ENCODE assay signal across 21 mouse cellular contexts in genomic region chr4:128721761-128722160, GRCm38 (mm10). TPM values are rescaled to one million over a fixed set of nuclear protein-coding genes. Genes with fewer than 3 reads are reported as not detected.
A peak's percentile ranks its signal among the peaks of the same experiment; 100 is the strongest.
DNase-seq lines count a peak whose midpoint lies in the region; ATAC-seq lines count a peak whose summit lies in the region.
"Had no signal": no experiment of that assay in that cellular context is flagged by ENCODE, and none has a peak within 500 bp of the region (broad histone marks: within the 10 kb centered on the region; RNA-seq: fewer than 3 reads in every experiment).

No protein-coding gene starts in this region.

- no peak for ATAC-seq in forebrain, embryonic 13.5 days
- no peak for ATAC-seq in forebrain, embryonic 11.5 days (replicated peaks; ENCODE audit: low FRiP score)
- no peak for ATAC-seq in midbrain, embryonic 13.5 days
- ATAC-seq in midbrain, embryonic 14.5 days (ENCODE audit: low FRiP score, low TSS enrichment): no peak
- no peak for ATAC-seq in midbrain, embryonic 16.5 days
- ATAC-seq: inflammation-experienced regulatory T-cells, adult 6 months had no signal

- no peaks in the 10 kb centered on the region for H3K27me3 ChIP-seq in forebrain, embryonic 13.5 days
- H3K27me3 ChIP-seq in forebrain, embryonic 11.5 days (ENCODE audit: control insufficient read depth, insufficient read depth, low read length): no peaks in the 10 kb centered on the region
- no peaks in the 10 kb centered on the region for H3K27me3 ChIP-seq in midbrain, embryonic 13.5 days
- no peaks in the 10 kb centered on the region for H3K27me3 ChIP-seq in midbrain, embryonic 14.5 days (ENCODE audit: control insufficient read depth, insufficient read depth, low read length)
- H3K27me3 ChIP-seq in midbrain, embryonic 16.5 days (ENCODE audit: control insufficient read depth, insufficient read depth, low read depth, low read length): no peaks in the 10 kb centered on the region
- H3K27me3 ChIP-seq in limb, embryonic 10.5 days (ENCODE audit: low read depth, poor library complexity, severe bottlenecking): peaks cover 53% of the 10 kb centered on the region
- H3K27me3 ChIP-seq: limb, embryonic 15.5 days had no signal

- H3K4me3 ChIP-seq in forebrain, embryonic 13.5 days: no peak overlapping the region
- H3K4me3 ChIP-seq in forebrain, embryonic 11.5 days (ENCODE audit: low read depth, low read length): no peak overlapping the region
- H3K4me3 ChIP-seq in midbrain, embryonic 13.5 days (replicated peaks): no peak overlapping the region
- no peak overlapping the region for H3K4me3 ChIP-seq in midbrain, embryonic 14.5 days (replicated peaks; ENCODE audit: low read depth, low read length)
- no peak overlapping the region for H3K4me3 ChIP-seq in midbrain, embryonic 16.5 days (ENCODE audit: low read depth, low read length)
- H3K4me3 ChIP-seq in limb, embryonic 10.5 days: no peak overlapping the region
- H3K4me3 ChIP-seq: left cerebral cortex, adult 2 months; limb, embryonic 15.5 days; neural tube, embryonic 12.5 days had no signal

- peak overlapping the region; percentile 34; the same call in 1 of the 2 replicates for H3K9ac ChIP-seq in forebrain, embryonic 13.5 days
- no peak overlapping the region for H3K9ac ChIP-seq in forebrain, embryonic 11.5 days (ENCODE audit: low read length)
- H3K9ac ChIP-seq in midbrain, embryonic 13.5 days (replicated peaks): no peak overlapping the region
- no peak overlapping the region for H3K9ac ChIP-seq in midbrain, embryonic 14.5 days (replicated peaks; ENCODE audit: low read length)
- H3K9ac ChIP-seq in midbrain, embryonic 16.5 days (ENCODE audit: low read depth, low read length): peak overlapping the region; percentile 40; the same call in 1 of the 2 replicates
- H3K9ac ChIP-seq: limb, embryonic 15.5 days; liver, embryonic 14.5 days; lung, embryonic 14.5 days; neural tube, embryonic 12.5 days had no signal

- H3K4me1 ChIP-seq in forebrain, embryonic 13.5 days: peaks cover 82% of the 10 kb centered on the region
- H3K4me1 ChIP-seq in forebrain, embryonic 11.5 days (replicated peaks; ENCODE audit: control insufficient read depth, insufficient read depth, low read length): peaks cover 40% of the 10 kb centered on the region
- peaks cover 88% of the 10 kb centered on the region for H3K4me1 ChIP-seq in midbrain, embryonic 13.5 days (replicated peaks)
- peaks cover 61% of the 10 kb centered on the region for H3K4me1 ChIP-seq in midbrain, embryonic 14.5 days (ENCODE audit: control insufficient read depth, insufficient read depth, low read length)
- H3K4me1 ChIP-seq in midbrain, embryonic 16.5 days (ENCODE audit: control insufficient read depth, insufficient read depth, low read length): peaks cover 39% of the 10 kb centered on the region
- H3K4me1 ChIP-seq in limb, embryonic 10.5 days: peaks cover 82% of the 10 kb centered on the region

- H3K27ac ChIP-seq in forebrain, embryonic 13.5 days: peak overlapping the region; percentile 28
- H3K27ac ChIP-seq in forebrain, embryonic 11.5 days (ENCODE audit: low read depth, low read length): no peak overlapping the region
- 0 out of 2 replicates have a peak overlapping the region, but pooled peaks have one; percentile 25 for H3K27ac ChIP-seq in midbrain, embryonic 13.5 days
- no peak overlapping the region for H3K27ac ChIP-seq in midbrain, embryonic 14.5 days (replicated peaks; ENCODE audit: low read depth, low read length)
- H3K27ac ChIP-seq in midbrain, embryonic 16.5 days (ENCODE audit: low read length): no peak overlapping the region
- H3K27ac ChIP-seq in limb, embryonic 10.5 days: no peak overlapping the region
- H3K27ac ChIP-seq: kidney, postnatal 0 days; left cerebral cortex, adult 2 months; limb, embryonic 15.5 days; liver, embryonic 14.5 days; neural tube, embryonic 12.5 days had no signal

- H3K9me3 ChIP-seq in forebrain, embryonic 13.5 days (replicated peaks): no peaks in the 10 kb centered on the region
- H3K9me3 ChIP-seq in forebrain, embryonic 11.5 days (ENCODE audit: control insufficient read depth, low read length): no peaks in the 10 kb centered on the region
- H3K9me3 ChIP-seq in midbrain, embryonic 13.5 days: no peaks in the 10 kb centered on the region
- no peaks in the 10 kb centered on the region for H3K9me3 ChIP-seq in midbrain, embryonic 14.5 days (ENCODE audit: control insufficient read depth, low read length)
- no peaks in the 10 kb centered on the region for H3K9me3 ChIP-seq in midbrain, embryonic 16.5 days (replicated peaks; ENCODE audit: control insufficient read depth, low read length, poor library complexity, severe bottlenecking)
- H3K9me3 ChIP-seq in limb, embryonic 10.5 days (replicated peaks): no peaks in the 10 kb centered on the region
- H3K9me3 ChIP-seq: limb, embryonic 15.5 days; neural tube, embryonic 12.5 days had no signal

- no peak overlapping the region for H3K4me2 ChIP-seq in forebrain, embryonic 13.5 days
- H3K4me2 ChIP-seq in forebrain, embryonic 11.5 days (ENCODE audit: low read depth, low read length, severe bottlenecking): no peak overlapping the region
- no peak overlapping the region for H3K4me2 ChIP-seq in midbrain, embryonic 13.5 days (replicated peaks)
- H3K4me2 ChIP-seq in midbrain, embryonic 14.5 days (ENCODE audit: low read length): no peak overlapping the region
- H3K4me2 ChIP-seq in midbrain, embryonic 16.5 days (ENCODE audit: low read length): no peak overlapping the region
- H3K4me2 ChIP-seq: limb, embryonic 15.5 days; lung, embryonic 14.5 days; neural tube, embryonic 12.5 days had no signal

- no peaks in the 10 kb centered on the region; the same call in 1 of the 2 replicates for H3K36me3 ChIP-seq in forebrain, embryonic 13.5 days (ENCODE audit: poor library complexity, severe bottlenecking)
- no peaks in the 10 kb centered on the region for H3K36me3 ChIP-seq in forebrain, embryonic 11.5 days (ENCODE audit: control insufficient read depth, insufficient read depth, low read length)
- no peaks in the 10 kb centered on the region for H3K36me3 ChIP-seq in midbrain, embryonic 13.5 days
- H3K36me3 ChIP-seq in midbrain, embryonic 14.5 days (ENCODE audit: control insufficient read depth, insufficient read depth, low read length): 0 out of 2 replicates have a peak, but pooled peaks cover 3% of the 10 kb centered on the region
- H3K36me3 ChIP-seq in midbrain, embryonic 16.5 days (ENCODE audit: control insufficient read depth, insufficient read depth, low read length): no peaks in the 10 kb centered on the region
- 0 out of 2 replicates have a peak, but pooled peaks cover 6% of the 10 kb centered on the region for H3K36me3 ChIP-seq in limb, embryonic 10.5 days
- H3K36me3 ChIP-seq: limb, embryonic 15.5 days; neural tube, embryonic 12.5 days had no signal

- 66% methylated on average over 4 of the region's 4 CpGs for WGBS in forebrain, embryonic 13.5 days
- 79% methylated on average over 4 of the region's 4 CpGs for WGBS in forebrain, embryonic 11.5 days
- 80% methylated on average over 4 of the region's 4 CpGs for WGBS in midbrain, embryonic 13.5 days
- WGBS in midbrain, embryonic 14.5 days: 77% methylated on average over 4 of the region's 4 CpGs
- WGBS in midbrain, embryonic 16.5 days: 73% methylated on average over 4 of the region's 4 CpGs
- 86% methylated on average over 4 of the region's 4 CpGs for WGBS in limb, embryonic 10.5 days

- no peak for DNase-seq in forebrain, embryonic 11.5 days (ENCODE audit: low spot score)
- DNase-seq in midbrain, embryonic 14.5 days: no peak
- DNase-seq in cerebellum, postnatal 10 days: peak; percentile 58 to 60
- no peak for DNase-seq in right cerebral cortex, postnatal 10 days (ENCODE audit: low spot score in 2 of 2)
- no peak for DNase-seq in limb, embryonic 10.5 days (ENCODE audit: low spot score)
- DNase-seq: adrenal gland, postnatal 10 days; gastrocnemius, postnatal 36 days; heart, postnatal 4 days; kidney, adult 18-20 months; lung, embryonic 14.5 days; right cerebral cortex, postnatal 4 days; thymus, postnatal 14 days had no signal

RNA-seq across cellular contexts. Expression of gene A3galt2, which starts 33.4 kb away (rescaled TPM):
- polyA plus RNA-seq in forebrain, embryonic 13.5 days (2015; fragmentation: Nextera tagmentation; extraction: Ambion mirVana): 0.67 and 0.88 TPM in 2 replicates
- polyA plus RNA-seq in forebrain, embryonic 11.5 days (2014; fragmentation: Nextera tagmentation; extraction: Ambion mirVana): 0.56 TPM in 2 replicates
- polyA plus RNA-seq in midbrain, embryonic 13.5 days (2015; fragmentation: Nextera tagmentation; extraction: Ambion mirVana): 0.23 and 0.58 TPM in 2 replicates
- polyA plus RNA-seq in midbrain, embryonic 14.5 days (2014; fragmentation: Nextera tagmentation; extraction: Ambion mirVana): 0.47 and 0.74 TPM in 2 replicates
- polyA plus RNA-seq in midbrain, embryonic 16.5 days (2015; fragmentation: Nextera tagmentation; extraction: Ambion mirVana): 0.14 and 0.29 TPM in 2 replicates
- 0.10 TPM in 1 of 2 replicates, not detected in the other for polyA plus RNA-seq in limb, embryonic 10.5 days (2016; fragmentation: Nextera tagmentation; extraction: Ambion mirVana)

Comparison
In these comparisons a context has a peak if more than half of its experiments do, and no peak if none do; other contexts are left out.
1. H3K27ac ChIP-seq: peak in forebrain, embryonic 13.5 days (single experiment) and midbrain, embryonic 13.5 days (single experiment); none in forebrain, embryonic 11.5 days (single experiment), midbrain, embryonic 14.5 days (single experiment), midbrain, embryonic 16.5 days (single experiment) and limb, embryonic 10.5 days (single experiment).
2. H3K9ac ChIP-seq: peak in forebrain, embryonic 13.5 days (single experiment) and midbrain, embryonic 16.5 days (single experiment); none in forebrain, embryonic 11.5 days (single experiment), midbrain, embryonic 13.5 days (single experiment) and midbrain, embryonic 14.5 days (single experiment).
3. DNase-seq: peak in cerebellum, postnatal 10 days (2 of 2); none in forebrain, embryonic 11.5 days (single experiment), midbrain, embryonic 14.5 days (single experiment), right cerebral cortex, postnatal 10 days (0 of 2) and limb, embryonic 10.5 days (single experiment).